Mouse (Mus musculus) right cerebral cortex, postnatal 36 days (tissue): ENCODE data around the gene Ftcd.

ENCODE experiments used
- DNase-seq, 2 experiments: peaks; one replicate each; pipeline ENCODE4 v3.0.0; 2022; ENCODE audit warnings: low spot score in 2 of 2, mixed read lengths in 1 of 2

Ftcd gene

DNA sequence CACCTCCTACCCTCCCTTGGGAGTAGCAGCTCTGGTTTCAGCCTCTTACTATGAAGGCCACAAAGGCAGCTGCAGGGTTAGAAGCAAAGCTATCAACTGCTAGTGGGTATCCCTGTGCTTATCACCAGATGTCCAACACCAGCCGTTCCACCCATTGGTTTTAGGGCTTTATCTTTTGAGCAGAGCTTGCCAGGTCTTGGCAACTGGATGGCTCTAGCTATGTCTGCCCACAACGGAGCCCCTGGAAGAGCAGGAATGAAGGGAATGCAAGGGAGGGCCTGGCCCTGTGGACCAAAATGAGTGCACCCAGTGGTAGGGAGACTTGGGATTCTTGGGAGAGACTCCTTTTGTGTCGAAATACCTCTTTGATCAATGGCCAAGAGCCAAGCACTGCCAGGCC lies 27.2 kb downstream of the Ftcd start:
- no peak for DNase-seq

DNA sequence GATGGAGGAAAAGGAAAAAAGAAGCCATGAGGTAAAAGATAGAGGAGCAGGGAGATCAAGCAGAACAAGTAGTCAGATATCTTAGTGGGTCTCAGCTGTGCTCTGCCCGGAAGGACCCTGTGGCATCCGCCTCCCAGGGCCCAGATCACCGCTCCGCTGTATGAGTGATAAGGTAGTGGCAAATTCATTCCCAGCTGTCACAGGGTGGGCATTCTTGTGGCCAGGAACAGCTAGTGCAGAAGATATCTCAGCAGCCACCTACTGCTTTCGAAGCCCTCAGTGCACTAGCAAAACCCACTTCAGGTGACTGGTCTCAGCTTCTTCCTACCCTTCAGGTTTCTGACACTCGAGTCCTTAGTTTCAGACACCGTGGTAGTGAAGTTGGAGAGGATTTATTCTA lies 37.0 kb downstream of the Ftcd start:
- no peak for DNase-seq

DNA sequence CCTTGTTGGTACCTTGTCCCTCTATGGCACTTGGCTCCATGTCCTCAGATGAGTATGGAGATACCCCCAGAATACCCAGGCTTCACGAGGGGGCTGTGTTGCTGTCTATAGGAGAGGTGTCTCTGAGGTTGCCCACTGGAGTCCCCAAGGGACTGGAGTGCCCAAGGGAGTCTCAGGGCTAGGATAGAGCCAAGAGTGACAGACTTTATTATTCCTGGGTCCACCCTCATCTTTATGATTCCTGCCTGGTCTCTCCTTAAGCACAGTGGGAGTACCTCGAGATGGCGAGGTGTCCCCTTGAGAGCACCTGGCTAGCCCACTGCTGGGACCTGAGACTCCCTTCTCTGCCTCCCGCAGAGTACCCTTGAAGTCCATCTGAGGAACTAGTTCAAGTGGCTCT lies 47.0 kb downstream of the Ftcd start:
- DNase-seq, result no peak

DNA sequence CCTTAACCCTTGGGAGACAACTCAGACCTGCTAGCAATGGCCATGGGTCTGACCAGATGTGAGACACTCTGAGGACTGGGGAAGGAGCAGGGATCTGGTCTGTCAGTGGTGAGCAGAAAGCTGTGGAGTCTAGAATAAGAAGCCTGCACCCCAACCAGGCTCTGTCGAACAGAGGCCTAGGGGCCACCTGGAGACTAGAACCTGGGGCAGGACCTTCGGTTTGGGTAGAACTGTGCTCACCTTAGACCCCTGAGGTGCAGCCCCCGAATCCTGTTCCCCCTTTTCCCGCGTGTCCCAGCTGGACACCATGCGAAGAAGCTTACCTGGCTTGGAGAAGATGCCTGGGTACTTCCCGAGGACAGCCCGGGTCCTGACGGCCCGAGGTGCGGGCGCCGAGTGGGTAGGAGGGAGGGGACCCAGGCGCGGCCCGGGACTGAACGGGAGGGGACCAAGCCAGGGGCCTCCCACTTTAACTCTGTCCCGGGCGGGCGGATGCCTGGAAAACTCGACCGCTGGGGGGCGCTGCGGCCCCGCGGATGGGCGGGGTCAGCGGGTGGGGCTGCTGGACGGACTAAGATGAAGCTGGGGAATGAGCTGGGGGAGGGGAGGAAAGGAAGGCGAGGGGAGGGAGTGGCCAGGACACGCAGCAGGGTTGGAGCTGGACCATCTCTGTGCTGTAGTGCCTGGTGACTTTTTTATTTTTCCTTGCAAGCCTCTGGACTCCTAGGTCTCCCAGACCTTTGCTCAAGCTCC lies 47.7 kb downstream of the Ftcd start, which contains the start of gene Col6a2:
Col6a2 (minus strand) TSS at position 703 of the 753 bp plus-strand sequence.
- peak; percentile 44 to 47 for DNase-seq

DNA sequence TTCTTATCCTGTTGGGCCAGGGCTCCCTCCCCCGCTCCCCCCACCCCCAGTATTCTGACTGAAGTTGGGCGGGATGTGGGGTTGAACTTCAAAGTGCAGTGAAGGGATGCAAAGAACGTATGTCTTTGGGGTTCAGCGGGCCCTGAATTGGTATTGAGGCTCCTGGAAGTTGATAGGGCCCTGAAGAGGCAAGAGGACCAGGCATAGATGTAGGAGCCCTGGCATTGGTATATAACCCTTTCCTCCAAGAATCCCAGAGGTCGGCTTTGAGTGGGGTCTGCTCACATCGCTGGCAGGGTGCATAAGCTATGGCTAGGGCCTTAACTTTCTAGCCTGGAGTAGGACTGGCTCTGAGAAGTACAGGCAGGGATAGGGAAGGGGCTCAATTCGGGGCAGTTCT lies 48.3 kb downstream of the Ftcd start:
- no peak for DNase-seq

DNA sequence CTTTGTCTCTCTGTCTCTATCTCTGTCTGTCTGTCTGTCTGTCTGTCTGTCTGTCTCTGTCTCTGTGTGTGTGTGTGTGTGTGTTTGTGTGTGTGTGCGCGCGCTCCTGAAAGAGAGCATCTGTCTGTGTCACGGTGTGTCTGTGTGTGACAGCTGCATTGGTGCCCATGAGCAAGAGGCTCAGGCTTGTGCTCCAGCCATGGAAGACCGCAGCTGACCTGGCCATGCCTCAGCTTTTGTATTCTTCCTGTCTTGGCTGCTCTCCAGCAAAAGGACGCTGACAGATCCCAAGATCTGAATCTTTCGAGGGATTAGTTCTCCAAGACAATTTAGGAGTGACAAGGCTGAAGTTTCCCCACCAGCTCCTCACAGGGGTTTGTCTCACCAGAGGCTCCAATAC lies 49.5 kb downstream of the Ftcd start:
- DNase-seq, result no peak

DNA sequence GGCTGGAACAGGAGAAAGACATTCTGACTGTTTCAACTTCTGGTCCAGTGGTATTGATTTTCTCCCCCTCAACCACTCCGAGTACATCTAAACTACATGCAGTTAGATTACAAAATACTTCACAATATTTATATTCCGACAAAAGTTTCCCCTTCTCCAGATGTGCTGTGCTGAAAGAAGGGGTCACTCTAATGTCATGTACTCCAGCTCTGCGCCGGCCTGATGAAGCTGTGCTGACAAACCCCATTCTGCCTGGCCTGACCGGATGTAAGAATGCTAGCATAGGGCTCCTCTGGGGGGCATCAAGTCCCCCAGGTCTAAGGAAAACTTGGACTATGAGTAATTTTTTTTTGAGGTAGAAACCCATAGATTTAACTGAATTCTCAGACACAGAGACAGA lies 52.3 kb downstream of the Ftcd start:
- no peak for DNase-seq

DNA sequence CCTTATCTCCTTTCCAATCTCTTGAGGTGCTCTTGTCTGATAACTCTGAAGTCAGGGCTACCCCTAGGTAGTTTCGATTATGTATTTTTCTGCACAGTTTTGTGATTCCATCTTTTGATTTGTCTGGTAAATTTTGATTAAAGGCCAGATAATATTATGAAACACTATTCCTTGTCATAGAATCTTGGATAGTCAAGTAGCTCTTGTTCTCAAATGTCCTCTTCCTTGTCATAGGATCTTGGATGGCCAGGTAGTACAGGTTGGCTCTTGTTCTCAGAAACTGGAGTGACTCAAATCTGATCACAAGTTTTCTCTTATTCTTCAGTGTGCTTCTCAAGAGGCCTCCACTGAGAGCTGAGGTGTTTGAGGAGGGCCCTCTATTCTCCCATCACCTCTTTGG lies 55.2 kb downstream of the Ftcd start:
- no peak for DNase-seq

DNA sequence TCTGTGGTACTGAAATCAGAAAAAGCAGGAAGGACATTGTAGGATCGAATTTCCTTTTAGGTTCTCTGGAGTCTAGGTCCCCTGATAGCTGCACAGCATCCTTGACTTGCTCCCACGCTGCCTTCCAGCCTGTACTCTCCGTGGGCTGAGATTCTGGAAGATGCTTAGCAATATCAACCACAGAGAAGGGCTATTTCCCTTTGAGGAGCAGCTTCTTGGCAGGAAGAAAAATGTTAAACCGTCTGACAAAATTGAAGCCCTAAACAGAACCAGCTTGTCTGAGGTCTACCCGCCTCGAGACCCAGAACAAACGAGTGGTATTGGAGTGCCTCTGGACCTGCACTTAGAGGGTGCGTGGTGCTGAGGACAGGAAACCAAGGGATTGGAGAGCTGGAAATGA lies 57.2 kb downstream of the Ftcd start:
- peak in 1 of 2 experiments; percentile 47 for DNase-seq

DNA sequence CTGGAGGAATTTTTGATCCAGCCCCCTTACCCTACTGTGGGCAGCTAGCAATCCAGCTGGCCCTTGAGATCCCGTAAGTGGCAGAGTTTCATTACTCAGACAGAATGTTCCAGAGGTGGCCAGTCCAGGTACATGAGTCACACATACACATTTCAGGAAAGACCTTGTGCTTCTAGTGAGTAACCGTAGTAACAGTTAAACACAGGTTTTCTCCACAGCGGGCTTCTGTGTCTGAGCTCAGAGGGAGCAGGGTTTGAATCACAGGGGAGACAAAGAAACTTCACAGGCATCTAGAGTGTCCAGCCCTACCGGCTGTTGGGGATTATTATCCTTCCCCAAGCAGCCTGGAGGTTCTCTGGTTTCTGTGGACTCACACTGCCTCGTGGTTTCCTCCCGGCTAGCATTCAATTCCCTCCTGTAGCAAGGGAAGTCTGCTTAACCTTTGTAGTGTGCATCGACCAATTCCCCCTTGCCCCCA lies 58.7 kb downstream of the Ftcd start:
- DNase-seq, result no peak

DNA sequence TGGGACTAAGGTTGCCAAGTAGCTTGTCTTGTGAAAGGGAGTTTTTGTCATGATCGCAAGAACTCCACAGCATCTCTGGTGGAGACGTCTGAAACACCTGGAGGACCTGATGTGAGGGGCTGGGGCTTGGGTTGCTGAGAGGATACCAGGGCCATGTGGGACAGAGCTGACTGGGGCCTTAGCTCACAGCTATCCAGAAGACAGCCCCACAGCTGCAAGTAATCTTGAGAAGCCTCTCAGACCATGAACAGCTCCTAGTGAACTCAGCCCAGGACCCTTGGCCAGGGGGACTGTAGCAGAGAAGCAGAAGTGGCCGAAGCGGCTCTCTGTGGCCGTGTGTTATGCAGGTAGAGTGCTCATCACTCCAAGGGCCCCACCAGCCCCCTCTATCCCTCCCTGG lies 59.1 kb downstream of the Ftcd start:
- no peak for DNase-seq

DNA sequence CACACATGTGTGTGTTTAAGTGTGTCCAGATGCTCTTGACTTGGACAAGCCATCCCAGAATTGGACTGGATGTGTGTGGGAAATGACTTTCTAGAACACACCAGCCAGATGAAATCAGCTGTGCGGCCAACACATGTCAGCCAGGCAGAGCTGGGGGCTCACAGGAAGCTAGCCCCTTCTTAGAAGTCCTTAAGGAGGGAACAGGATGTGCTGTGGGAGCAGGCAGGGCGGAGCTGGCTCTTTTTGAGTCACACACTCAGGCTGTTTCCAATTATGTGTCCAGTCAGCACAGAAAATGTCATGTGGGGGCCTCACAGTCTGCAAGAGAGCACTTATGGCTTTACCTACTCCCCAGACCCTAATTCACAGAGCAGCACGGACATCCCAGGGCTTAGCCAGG lies 60.6 kb downstream of the Ftcd start:
- no peak for DNase-seq

DNA sequence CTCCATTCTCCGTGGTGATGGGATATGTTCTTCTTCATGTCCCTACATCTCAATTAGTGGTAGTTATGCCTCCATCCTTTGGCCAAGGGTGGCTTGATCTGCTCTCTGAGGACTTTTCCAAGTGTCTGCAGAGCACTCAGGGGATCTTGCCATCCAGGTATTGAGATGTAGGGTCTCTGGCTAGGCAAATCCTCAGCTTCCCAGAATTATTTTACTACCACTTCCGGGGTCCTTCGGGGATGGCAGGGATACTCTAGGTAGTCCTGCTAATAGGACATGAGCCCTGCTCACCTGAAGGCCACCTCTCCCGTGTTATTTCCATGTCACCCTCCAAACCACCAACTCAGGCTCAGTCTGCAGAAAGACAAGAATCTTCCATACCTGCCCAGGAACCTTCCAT lies 61.2 kb downstream of the Ftcd start:
- no peak for DNase-seq
